Mouse (Mus musculus): ENCODE measurements around the gene Gk5. TPM values are rescaled to one million over a fixed set of nuclear protein-coding genes. Genes with fewer than 3 reads are reported as not detected.

Gk5 gene
- polyA plus RNA-seq, 1 experiment from 2014 or later: 0.38 TPM

DNA sequence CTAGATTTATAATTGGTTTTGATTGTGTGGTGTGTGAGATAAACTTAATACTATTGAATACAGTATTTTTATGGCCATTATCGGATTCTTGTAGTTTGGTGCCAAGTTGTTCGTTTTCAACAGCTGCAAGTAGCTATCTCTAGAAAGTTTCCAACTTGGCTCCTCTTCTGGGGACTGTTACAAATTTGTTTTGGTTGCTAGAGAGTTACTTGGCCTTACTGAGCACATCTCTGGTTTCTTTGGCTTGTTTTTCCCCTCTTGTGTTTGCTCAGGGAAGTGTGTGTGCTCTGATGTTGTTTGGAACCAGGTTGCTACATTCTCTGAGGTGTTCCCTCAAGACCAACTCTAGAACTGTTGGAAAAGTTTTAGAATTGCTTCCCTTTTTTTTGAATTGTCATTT, 104.1 kb downstream of the Gk5 start:
- WGBS (ENCODE audit: insufficient replicate concordance): 82% methylated on average over 2 of the region's 2 CpGs
- no peak for ATAC-seq (ENCODE audit: insufficient read depth)
- no peaks in the 10 kb centered on the region for H3K36me3 ChIP-seq (replicated peaks)

GRCm38 (mm10) chr9:96228285-96228684, 109.1 kb downstream of the Gk5 start:
- Histone ChIP-seq H3K9ac (no peak overlapping the region), H3K9me3 (replicated peaks) (no peaks in the 10 kb centered on the region), H3K27ac (replicated peaks) (no peak overlapping the region), H3K36me3 (replicated peaks) (no peaks in the 10 kb centered on the region), H3K27me3 (no peaks in the 10 kb centered on the region), H3K4me1 (replicated peaks) (peaks cover 9% of the 10 kb centered on the region; the same call in 1 of the 2 replicates), H3K4me2 (no peak overlapping the region; the same call in 1 of the 2 replicates), H3K4me3 (replicated peaks) (no peak overlapping the region)
- peak; percentile 57; the same call in 1 of the 2 replicates for ATAC-seq (ENCODE audit: insufficient read depth)

More for the DNA sequence above, 104.1 kb downstream of the Gk5 start:
- no peaks in the 10 kb centered on the region for H3K27me3 ChIP-seq
- no peak overlapping the region for H3K4me3 ChIP-seq (replicated peaks)
- H3K27ac ChIP-seq (replicated peaks): no peak overlapping the region
- no peaks in the 10 kb centered on the region for H3K9me3 ChIP-seq (replicated peaks)
- H3K4me2 ChIP-seq: no peak overlapping the region
- H3K9ac ChIP-seq: no peak overlapping the region
- H3K4me1 ChIP-seq (replicated peaks): peaks cover 13% of the 10 kb centered on the region

DNA sequence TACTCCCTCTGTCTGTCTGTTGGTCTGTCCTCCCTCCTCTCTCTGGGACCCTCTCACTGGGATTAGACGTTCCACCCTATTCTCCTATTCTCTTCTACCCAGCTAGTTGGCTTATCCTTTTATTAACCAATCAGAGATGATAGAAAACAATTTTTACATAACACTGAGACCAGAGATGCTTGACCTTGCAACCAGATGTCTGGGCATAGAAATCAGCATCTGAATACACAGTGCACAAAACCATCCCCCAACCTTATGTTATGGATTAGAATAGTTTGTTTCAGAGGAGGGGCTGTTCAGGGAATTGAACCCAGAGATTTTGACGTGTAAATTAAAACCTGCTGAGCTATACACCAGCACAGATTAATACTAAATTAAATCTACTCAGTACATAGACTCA, 111.1 kb downstream of the Gk5 start:
- WGBS (ENCODE audit: insufficient replicate concordance): 74% methylated on average over 2 of the region's 2 CpGs
- H3K27me3 ChIP-seq: no peaks in the 10 kb centered on the region
- no peaks in the 10 kb centered on the region for H3K36me3 ChIP-seq (replicated peaks)
- no peak overlapping the region for H3K4me2 ChIP-seq
- H3K9me3 ChIP-seq (replicated peaks): no peaks in the 10 kb centered on the region
- peaks cover 9% of the 10 kb centered on the region; the same call in 1 of the 2 replicates for H3K4me1 ChIP-seq (replicated peaks)
- ATAC-seq (ENCODE audit: insufficient read depth): no peak
- no peak overlapping the region for H3K27ac ChIP-seq (replicated peaks)
- H3K9ac ChIP-seq: no peak overlapping the region
- H3K4me3 ChIP-seq (replicated peaks): no peak overlapping the region

Other genes starting within 250 kb of the Gk5 start
- 5.1 and 5.6 TPM in 2 replicates for gene Xrn1, start 164.6 kb upstream of the Gk5 start, polyA plus RNA-seq (2015; fragmentation: Nextera tagmentation; extraction: Ambion mirVana)
- 93.8 and 100 TPM in 2 replicates for gene Tfdp2, start 76.9 kb downstream of the Gk5 start, polyA plus RNA-seq (2015; fragmentation: Nextera tagmentation; extraction: Ambion mirVana)
- 64.4 and 69.4 TPM in 2 replicates for gene Atp1b3, start 245.1 kb downstream of the Gk5 start, polyA plus RNA-seq (2015; fragmentation: Nextera tagmentation; extraction: Ambion mirVana)